Mouse (Mus musculus): Measurements from ENCODE around the gene Gabbr2.

- TF ChIP-seq CTCF (IDR thresholded peaks at IDR 0.05; ENCODE audit: borderline replicate concordance, insufficient read depth, low read depth, low read length) (no peak), POLR2A (IDR thresholded peaks at IDR 0.05; ENCODE audit: borderline replicate concordance, insufficient read depth, low read length) (no peak)
Measured at GRCm38 (mm10) chr4:46889175-46889574, 102.5 kb downstream of the Gabbr2 start.

All from cerebellum, adult 2 months (tissue).